Mouse (Mus musculus) G1E (cell line): ENCODE measurements around the gene Spats2l. TPM values are rescaled to one million over a fixed set of nuclear protein-coding genes. Genes with fewer than 3 reads are reported as not detected.

ENCODE experiments used
- ATAC-seq: 2 replicates; pipeline ENCODE4 v1.8.0; 2016; ENCODE audit warnings: mild to moderate bottlenecking; ENCODE audit not compliant: insufficient number of reproducible peaks, poor library complexity, low FRiP score, severe bottlenecking; ENCODE audit errors: extremely low read depth
- DNase-seq: peaks from one replicate; pipeline ENCODE4 v3.0.0; 2012; ENCODE audit warnings: low spot score
- H3K27me3 ChIP-seq: 2 replicates; pipeline ENCODE4 v1.6.1; 2012; ENCODE audit warnings: mild to moderate bottlenecking, low read length, inconsistent platforms; ENCODE audit not compliant: insufficient read depth
- H3K36me3 ChIP-seq: replicated peaks from 2 replicates; pipeline ENCODE3; 2012; ENCODE audit warnings: mild to moderate bottlenecking, inconsistent platforms
- H3K4me1 ChIP-seq: 2 replicates; pipeline ENCODE4 v1.6.1; 2012; ENCODE audit warnings: low read depth, low read length, inconsistent platforms, mixed read lengths; ENCODE audit not compliant: insufficient read depth
- H3K4me3 ChIP-seq: 2 replicates; pipeline ENCODE4 v1.5.1; 2012; ENCODE audit warnings: low read depth, mild to moderate bottlenecking, inconsistent platforms, low read length, moderate library complexity, mixed read lengths
- H3K9me3 ChIP-seq: replicated peaks from 2 replicates; pipeline ENCODE4 v1.6.1; 2012; ENCODE audit warnings: inconsistent platforms
- CTCF ChIP-seq: IDR thresholded peaks from 2 replicates; pipeline ENCODE4 v1.5.1; 2012; ENCODE audit warnings: low read depth, low read length, inconsistent platforms, mixed read lengths
- GATA1 ChIP-seq: IDR thresholded peaks from 2 replicates; pipeline ENCODE4 v1.6.1; 2012; ENCODE audit warnings: borderline replicate concordance, low read length, inconsistent platforms, mixed read lengths
- GATA2 ChIP-seq: IDR thresholded peaks from 2 replicates; pipeline ENCODE4 v1.6.1; 2012; ENCODE audit warnings: low read depth, low read length, inconsistent platforms, borderline replicate concordance
- POLR2AphosphoS5 ChIP-seq: IDR thresholded peaks from 2 replicates; pipeline ENCODE4 v1.6.1; 2012; ENCODE audit warnings: low read depth, low read length, inconsistent platforms; ENCODE audit not compliant: insufficient replicate concordance
- TAL1 ChIP-seq: conservative IDR thresholded peaks from 2 replicates; pipeline ENCODE4 v1.6.1; 2012; ENCODE audit warnings: low read depth, low read length, inconsistent platforms, mixed read lengths
- polyA plus RNA-seq: library from polyadenylated mRNA; stranded (reverse); fragments of >175 nt; gene quantifications from 2 replicates; pipeline ENCODE4 v1.2.3, GENCODE M21; 2012
- total RNA-seq, 2 experiments: library from RNA; stranded (forward) in 1 of 2; stranded (reverse) in 1 of 2; fragments of 200-1000 nt in 1 of 2; fragments of >200 nt in 1 of 2; fragmentation: Nextera tagmentation in 1 of 2; gene quantifications; 2 replicates each; pipeline ENCODE4 v1.2.3; 2014 to 2017

Spats2l gene
- total and polyA plus RNA-seq, 3 experiments, result 0.33 TPM; not detected in 2

- TF ChIP-seq TAL1 (no peak), CTCF (no peak), POLR2AphosphoS5 (no peak)
- ATAC-seq, result no peak
- no peak for DNase-seq
- peaks cover 26% of the 10 kb centered on the region for H3K27me3 ChIP-seq
- H3K4me1 ChIP-seq, result peaks cover 8% of the 10 kb centered on the region
- no peak overlapping the region for H3K4me3 ChIP-seq
- H3K36me3 ChIP-seq, result no peaks in the 10 kb centered on the region
- no peaks in the 10 kb centered on the region for H3K9me3 ChIP-seq
Measured at GRCm38 (mm10) chr1:57991277-57991676, 217.3 kb downstream of the Spats2l start.

GRCm38 (mm10) chr1:57995432-57996132, 221.6 kb downstream of the Spats2l start, which contains the start of gene Sgo2a:
Sgo2a (plus strand) TSS chr1:57995971.
- H3K4me1 ChIP-seq, result peaks cover 28% of the 10 kb centered on the region
- H3K36me3 ChIP-seq, result peaks cover 19% of the 10 kb centered on the region
- DNase-seq (peak; percentile 94), ATAC-seq (peak; percentile 98)
- peak within 1 kb of the TSS; percentile 81 for H3K4me3 ChIP-seq
- H3K27me3 ChIP-seq, result peaks cover 8% of the 10 kb centered on the region; the same call in 1 of the 2 replicates
- TF ChIP-seq CTCF, result no peak
- no peak for TF ChIP-seq POLR2AphosphoS5
- no peak for TF ChIP-seq GATA1
- TF ChIP-seq TAL1, result no peak
- no peak for TF ChIP-seq GATA2
- H3K9me3 ChIP-seq, result no peaks in the 10 kb centered on the region

GRCm38 (mm10) chr1:57996133-57996615, 222.2 kb downstream of the Spats2l start:
- Histone ChIP-seq H3K4me1 (peaks cover 28% of the 10 kb centered on the region), H3K36me3 (peaks cover 24% of the 10 kb centered on the region), H3K27me3 (peaks cover 7% of the 10 kb centered on the region; the same call in 1 of the 2 replicates), H3K4me3 (peak overlapping the region; percentile 81), H3K9me3 (no peaks in the 10 kb centered on the region)
- ATAC-seq, result peak; percentile 15; the same call in 1 of the 2 replicates
- DNase-seq, result peak; percentile 14
- TF ChIP-seq CTCF (no peak), GATA1 (no peak), TAL1 (no peak), POLR2AphosphoS5 (no peak), GATA2 (no peak)

Other genes starting within 250 kb of the Spats2l start
- 86.1 and 93.9 TPM in 2 replicates for gene Sgo2a, start 221.8 kb downstream of the Spats2l start, total RNA-seq (2014; fragmentation: Nextera tagmentation)
- gene Sgo2a, start 221.8 kb downstream of the Spats2l start, total RNA-seq (2017), result 41.1 and 49.8 TPM in 2 replicates
- 3.3 and 3.4 TPM in 2 replicates for gene Sgo2a, start 221.8 kb downstream of the Spats2l start, polyA plus RNA-seq
- 26.4 and 30.6 TPM in 2 replicates for gene Kctd18, start 244.8 kb downstream of the Spats2l start, total RNA-seq (2014; fragmentation: Nextera tagmentation)
- gene Kctd18, start 244.8 kb downstream of the Spats2l start, total RNA-seq (2017), result 44.0 and 52.7 TPM in 2 replicates
- gene Kctd18, start 244.8 kb downstream of the Spats2l start, polyA plus RNA-seq, result 18.2 and 18.7 TPM in 2 replicates